Mouse (Mus musculus) neural tube, embryonic 14.5 days (tissue): ENCODE results near the gene Slc24a3. TPM values are rescaled to one million over a fixed set of nuclear protein-coding genes. Genes with fewer than 3 reads are reported as not detected.

ENCODE experiments used
- ATAC-seq: fragments of 200-750 bp; cut with Nextera tagmentation; 2 replicates; pipeline ENCODE4 v1.8.0; 2017; ENCODE audit warnings: low read depth, mild to moderate bottlenecking, moderate TSS enrichment, moderate library complexity
- H3K27ac ChIP-seq: fragments of 300-500 bp; sonication (generic); 2 replicates; pipeline ENCODE4 v1.5.1; 2014; ENCODE audit warnings: low read depth, mild to moderate bottlenecking, control low read depth, low read length, moderate library complexity, mixed read lengths
- H3K27me3 ChIP-seq: fragments of 300-500 bp; sonication (generic); 2 replicates; pipeline ENCODE4 v1.6.1; 2014; ENCODE audit warnings: low read length; ENCODE audit not compliant: control insufficient read depth, insufficient read depth
- H3K36me3 ChIP-seq: fragments of 300-500 bp; sonication (generic); 2 replicates; pipeline ENCODE4 v1.6.1; 2014; ENCODE audit warnings: low read length, mixed read lengths; ENCODE audit not compliant: control insufficient read depth, insufficient read depth
- H3K4me1 ChIP-seq: fragments of 300-500 bp; sonication (generic); 2 replicates; pipeline ENCODE4 v1.6.1; 2014; ENCODE audit warnings: low read length; ENCODE audit not compliant: control insufficient read depth, insufficient read depth
- H3K4me2 ChIP-seq: fragments of 300-500 bp; sonication (generic); 2 replicates; pipeline ENCODE4 v1.6.1; 2014; ENCODE audit warnings: mild to moderate bottlenecking, low read depth, low read length, control low read depth
- H3K4me3 ChIP-seq: fragments of 300-500 bp; sonication (generic); 2 replicates; pipeline ENCODE4 v1.5.1; 2014; ENCODE audit warnings: low read depth, low read length, control low read depth, mixed read lengths
- H3K9ac ChIP-seq: fragments of 300-500 bp; sonication (generic); replicated peaks from 2 replicates; pipeline ENCODE4 v1.6.1; 2014; ENCODE audit warnings: low read depth, mild to moderate bottlenecking, control low read depth, low read length, mixed read lengths
- H3K9me3 ChIP-seq: fragments of 300-500 bp; sonication (generic); 2 replicates; pipeline ENCODE4 v1.6.1; 2016; ENCODE audit warnings: low read length; ENCODE audit not compliant: control insufficient read depth
- WGBS: fragments of 180-500 bp; shearing (Covaris S2); extraction: QIAGEN DNeasy Blood & Tissue Kit; methylation state at CpG from one replicate; pipeline ENCODE4 v1.1.7; 2014; 5-methylcytosine and 5-hydroxymethylcytosine counted together
- polyA plus RNA-seq: library from polyadenylated mRNA; unstranded; fragments of >200 nt; fragmentation: Nextera tagmentation; extraction: Ambion mirVana; gene quantifications from 2 replicates; pipeline ENCODE4 v1.2.1, GENCODE M21; 2014

Slc24a3 gene
- polyA plus RNA-seq, 1 experiment from 2014 or later, result 31.2 TPM

GRCm38 (mm10) chr2:145460854-145461423 lies 293.4 kb downstream of the Slc24a3 start:
- Histone ChIP-seq H3K4me3 (no peak overlapping the region), H3K9me3 (no peaks in the 10 kb centered on the region), H3K36me3 (no peaks in the 10 kb centered on the region), H3K4me2 (no peak overlapping the region), H3K4me1 (no peaks in the 10 kb centered on the region), H3K27me3 (no peaks in the 10 kb centered on the region), H3K27ac (no peak overlapping the region), H3K9ac (no peak overlapping the region)
- ATAC-seq, result peak; percentile 54; the same call in 1 of the 2 replicates
- 38% methylated on average over 3 of the region's 3 CpGs for WGBS

GRCm38 (mm10) chr2:145462253-145462652 lies 294.7 kb downstream of the Slc24a3 start:
- Histone ChIP-seq H3K4me2 (no peak overlapping the region), H3K36me3 (no peaks in the 10 kb centered on the region), H3K27me3 (no peaks in the 10 kb centered on the region), H3K4me3 (no peak overlapping the region), H3K9ac (no peak overlapping the region), H3K9me3 (no peaks in the 10 kb centered on the region), H3K27ac (no peak overlapping the region), H3K4me1 (no peaks in the 10 kb centered on the region)
- ATAC-seq, result no peak
- 96% methylated on average over 2 of the region's 2 CpGs for WGBS

GRCm38 (mm10) chr2:145468701-145469325 lies 301.3 kb downstream of the Slc24a3 start:
- no peak overlapping the region for H3K4me3 ChIP-seq
- no peak for ATAC-seq
- H3K27me3 ChIP-seq, result no peaks in the 10 kb centered on the region
- H3K9me3 ChIP-seq, result no peaks in the 10 kb centered on the region
- H3K4me1 ChIP-seq, result no peaks in the 10 kb centered on the region
- no peak overlapping the region for H3K9ac ChIP-seq
- no peak overlapping the region for H3K4me2 ChIP-seq
- H3K36me3 ChIP-seq, result no peaks in the 10 kb centered on the region
- no peak overlapping the region for H3K27ac ChIP-seq
- WGBS, result 92% methylated on average over 5 of the region's 5 CpGs

- no peak for ATAC-seq
- WGBS, result 83% methylated on average over 2 of the region's 2 CpGs
- no peaks in the 10 kb centered on the region for H3K9me3 ChIP-seq
- no peaks in the 10 kb centered on the region for H3K36me3 ChIP-seq
- no peak overlapping the region for H3K9ac ChIP-seq
- H3K4me2 ChIP-seq, result no peak overlapping the region
- no peak overlapping the region for H3K27ac ChIP-seq
- H3K27me3 ChIP-seq, result no peaks in the 10 kb centered on the region
- no peak overlapping the region for H3K4me3 ChIP-seq
- H3K4me1 ChIP-seq, result no peaks in the 10 kb centered on the region
Observed at GRCm38 (mm10) chr2:145477484-145477883, 309.9 kb downstream of the Slc24a3 start.

- H3K4me1 ChIP-seq, result no peaks in the 10 kb centered on the region
- no peak overlapping the region for H3K4me2 ChIP-seq
- no peak overlapping the region for H3K9ac ChIP-seq
- H3K27ac ChIP-seq, result no peak overlapping the region
- ATAC-seq, result peak; percentile 54; the same call in 1 of the 2 replicates
- H3K27me3 ChIP-seq, result no peaks in the 10 kb centered on the region
- 49% methylated on average over 2 of the region's 2 CpGs for WGBS
- H3K4me3 ChIP-seq, result no peak overlapping the region
- no peaks in the 10 kb centered on the region for H3K9me3 ChIP-seq
- no peaks in the 10 kb centered on the region for H3K36me3 ChIP-seq
Observed at GRCm38 (mm10) chr2:145479676-145480075, 312.1 kb downstream of the Slc24a3 start.

GRCm38 (mm10) chr2:145500231-145500630 lies 332.7 kb downstream of the Slc24a3 start:
- Histone ChIP-seq H3K27me3 (no peaks in the 10 kb centered on the region), H3K4me2 (no peak overlapping the region), H3K9me3 (no peaks in the 10 kb centered on the region), H3K27ac (no peak overlapping the region), H3K9ac (no peak overlapping the region), H3K4me3 (no peak overlapping the region), H3K36me3 (no peaks in the 10 kb centered on the region), H3K4me1 (no peaks in the 10 kb centered on the region)
- no peak for ATAC-seq

- Histone ChIP-seq H3K36me3 (no peaks in the 10 kb centered on the region), H3K9me3 (no peaks in the 10 kb centered on the region), H3K27me3 (no peaks in the 10 kb centered on the region), H3K27ac (no peak overlapping the region), H3K4me2 (no peak overlapping the region), H3K4me1 (no peaks in the 10 kb centered on the region), H3K4me3 (no peak overlapping the region), H3K9ac (no peak overlapping the region)
- 58% methylated on average over 1 of the region's 1 CpGs for WGBS
- no peak for ATAC-seq
Observed at GRCm38 (mm10) chr2:145501472-145501871, 333.9 kb downstream of the Slc24a3 start.

GRCm38 (mm10) chr2:145507702-145508101 lies 340.1 kb downstream of the Slc24a3 start:
- H3K9me3 ChIP-seq, result no peaks in the 10 kb centered on the region
- no peaks in the 10 kb centered on the region for H3K4me1 ChIP-seq
- H3K27ac ChIP-seq, result no peak overlapping the region
- no peaks in the 10 kb centered on the region for H3K27me3 ChIP-seq
- no peaks in the 10 kb centered on the region for H3K36me3 ChIP-seq
- no peak overlapping the region for H3K4me2 ChIP-seq
- no peak overlapping the region for H3K9ac ChIP-seq
- ATAC-seq, result no peak
- WGBS, result 94% methylated on average over 2 of the region's 2 CpGs
- H3K4me3 ChIP-seq, result no peak overlapping the region

- ATAC-seq, result no peak
Observed at GRCm38 (mm10) chr2:145510650-145511225, 343.2 kb downstream of the Slc24a3 start.

More at GRCm38 (mm10) chr2:145510650-145511225, 343.2 kb downstream of the Slc24a3 start:
- Histone ChIP-seq H3K4me3 (no peak overlapping the region), H3K27me3 (no peaks in the 10 kb centered on the region), H3K27ac (no peak overlapping the region), H3K4me2 (no peak overlapping the region), H3K36me3 (no peaks in the 10 kb centered on the region), H3K9me3 (no peaks in the 10 kb centered on the region), H3K4me1 (no peaks in the 10 kb centered on the region), H3K9ac (no peak overlapping the region)
- 90% methylated on average over 7 of the region's 7 CpGs for WGBS
